In genomic region chr9:15305503-15306397, GRCm38 (mm10) we compare ENCODE assay signal across 7 mouse cellular contexts. TPM values are rescaled to one million over a fixed set of nuclear protein-coding genes. Genes with fewer than 3 reads are reported as not detected.
DNase-seq lines count a peak whose midpoint lies in the region; ATAC-seq lines count a peak whose summit lies in the region.

Gene Taf1d, plus strand, starts transcription at chr9:15306214.

- peak; percentile 87 for ATAC-seq in embryonic facial prominence, embryonic 12.5 days (ENCODE audit: insufficient number of reproducible peaks, insufficient read depth, low FRiP score, low TSS enrichment)
- peak; percentile 97 for ATAC-seq in limb, embryonic 11.5 days (ENCODE audit: insufficient number of reproducible peaks, low FRiP score, low TSS enrichment, low read depth)
- peak; percentile 98 for ATAC-seq in midbrain, embryonic 14.5 days (ENCODE audit: low FRiP score, low TSS enrichment)

- DNase-seq in adrenal gland, postnatal 25 days: peak; percentile 98
- peak; percentile 99 for DNase-seq in heart, adult 11 months
- DNase-seq in kidney, adult 18-20 months: peak; percentile 99
- peak; percentile 98 for DNase-seq in limb, embryonic 11.5 days (ENCODE audit: low spot score)
- DNase-seq in midbrain, embryonic 14.5 days: peak; percentile 97
- peak; percentile 97 to 99 for DNase-seq in spleen, adult 18-20 months

- H3K27me3 ChIP-seq in embryonic facial prominence, embryonic 12.5 days: no peaks in the 10 kb centered on the region
- no peaks in the 10 kb centered on the region for H3K27me3 ChIP-seq in limb, embryonic 11.5 days (ENCODE audit: control insufficient read depth, insufficient read depth, low read length)
- no peaks in the 10 kb centered on the region for H3K27me3 ChIP-seq in midbrain, embryonic 14.5 days (ENCODE audit: control insufficient read depth, insufficient read depth, low read length)

- H3K36me3 ChIP-seq in embryonic facial prominence, embryonic 12.5 days: peaks cover 24% of the 10 kb centered on the region
- H3K36me3 ChIP-seq in limb, embryonic 11.5 days (ENCODE audit: control insufficient read depth, insufficient read depth, low read length): peaks cover 13% of the 10 kb centered on the region
- H3K36me3 ChIP-seq in midbrain, embryonic 14.5 days (ENCODE audit: control insufficient read depth, insufficient read depth, low read length): peaks cover 24% of the 10 kb centered on the region

- peaks cover 20% of the 10 kb centered on the region for H3K4me1 ChIP-seq in embryonic facial prominence, embryonic 12.5 days
- peaks cover 9% of the 10 kb centered on the region for H3K4me1 ChIP-seq in limb, embryonic 11.5 days (ENCODE audit: control insufficient read depth, insufficient read depth, low read length)
- H3K4me1 ChIP-seq in midbrain, embryonic 14.5 days (ENCODE audit: control insufficient read depth, insufficient read depth, low read length): peaks cover 30% of the 10 kb centered on the region

- peak within 1 kb of the TSS; percentile 79 for H3K4me2 ChIP-seq in embryonic facial prominence, embryonic 12.5 days (replicated peaks)
- peak within 1 kb of the TSS; percentile 68 for H3K4me2 ChIP-seq in limb, embryonic 11.5 days (ENCODE audit: low read depth, severe bottlenecking)
- peak within 1 kb of the TSS; percentile 90 for H3K4me2 ChIP-seq in midbrain, embryonic 14.5 days (ENCODE audit: low read length)

- no peaks in the 10 kb centered on the region for H3K9me3 ChIP-seq in embryonic facial prominence, embryonic 12.5 days
- H3K9me3 ChIP-seq in limb, embryonic 11.5 days (ENCODE audit: control insufficient read depth, low read length): no peaks in the 10 kb centered on the region
- H3K9me3 ChIP-seq in midbrain, embryonic 14.5 days (ENCODE audit: control insufficient read depth, low read length): no peaks in the 10 kb centered on the region

- H3K4me3 ChIP-seq in embryonic facial prominence, embryonic 12.5 days: peak within 1 kb of the TSS; percentile 80
- H3K4me3 ChIP-seq in limb, embryonic 11.5 days (ENCODE audit: low read depth, low read length): peak within 1 kb of the TSS; percentile 75
- H3K4me3 ChIP-seq in midbrain, embryonic 14.5 days (replicated peaks; ENCODE audit: low read depth, low read length): peak within 1 kb of the TSS; percentile 86

- peak within 1 kb of the TSS; percentile 95 for H3K9ac ChIP-seq in embryonic facial prominence, embryonic 12.5 days
- H3K9ac ChIP-seq in limb, embryonic 11.5 days (ENCODE audit: low read length): peak within 1 kb of the TSS; percentile 98
- peak within 1 kb of the TSS; percentile 88 for H3K9ac ChIP-seq in midbrain, embryonic 14.5 days (replicated peaks; ENCODE audit: low read length)

- WGBS in embryonic facial prominence, embryonic 12.5 days: 13% methylated on average over 45 of the region's 45 CpGs
- 13% methylated on average over 45 of the region's 45 CpGs for whole genome bisulfite sequencing in limb, embryonic 11.5 days
- WGBS in midbrain, embryonic 14.5 days: 13% methylated on average over 45 of the region's 45 CpGs

- H3K27ac ChIP-seq in embryonic facial prominence, embryonic 12.5 days: peak within 1 kb of the TSS; percentile 93
- peak within 1 kb of the TSS; percentile 92 for H3K27ac ChIP-seq in limb, embryonic 11.5 days (replicated peaks; ENCODE audit: low read depth, low read length)
- peak within 1 kb of the TSS; percentile 91 for H3K27ac ChIP-seq in midbrain, embryonic 14.5 days (replicated peaks; ENCODE audit: low read depth, low read length)

RNA-seq across cellular contexts. Expression of gene Taf1d, which starts in this region (rescaled TPM):
- 129 and 161 TPM in 2 replicates for total RNA-seq in adrenal gland, postnatal 25 days (2021)
- polyA plus RNA-seq in embryonic facial prominence, embryonic 12.5 days (2016; fragmentation: Nextera tagmentation; extraction: Ambion mirVana): 81.6 and 86.2 TPM in 2 replicates
- 80.5 and 82.7 TPM in 2 replicates for polyA plus RNA-seq in limb, embryonic 11.5 days (2014; fragmentation: Nextera tagmentation; extraction: Ambion mirVana)
- 44.0 and 46.1 TPM in 2 replicates for polyA plus RNA-seq in midbrain, embryonic 14.5 days (2014; fragmentation: Nextera tagmentation; extraction: Ambion mirVana)

Comparison
In these comparisons a context has a peak if more than half of its experiments do, and no peak if none do; other contexts are left out.
1. Peak in every context shown above with its lines: DNase-seq, ATAC-seq, H3K4me3 ChIP-seq and H3K27ac ChIP-seq.